8 mouse cellular contexts compared by ENCODE assay signal in the genomic region with DNA sequence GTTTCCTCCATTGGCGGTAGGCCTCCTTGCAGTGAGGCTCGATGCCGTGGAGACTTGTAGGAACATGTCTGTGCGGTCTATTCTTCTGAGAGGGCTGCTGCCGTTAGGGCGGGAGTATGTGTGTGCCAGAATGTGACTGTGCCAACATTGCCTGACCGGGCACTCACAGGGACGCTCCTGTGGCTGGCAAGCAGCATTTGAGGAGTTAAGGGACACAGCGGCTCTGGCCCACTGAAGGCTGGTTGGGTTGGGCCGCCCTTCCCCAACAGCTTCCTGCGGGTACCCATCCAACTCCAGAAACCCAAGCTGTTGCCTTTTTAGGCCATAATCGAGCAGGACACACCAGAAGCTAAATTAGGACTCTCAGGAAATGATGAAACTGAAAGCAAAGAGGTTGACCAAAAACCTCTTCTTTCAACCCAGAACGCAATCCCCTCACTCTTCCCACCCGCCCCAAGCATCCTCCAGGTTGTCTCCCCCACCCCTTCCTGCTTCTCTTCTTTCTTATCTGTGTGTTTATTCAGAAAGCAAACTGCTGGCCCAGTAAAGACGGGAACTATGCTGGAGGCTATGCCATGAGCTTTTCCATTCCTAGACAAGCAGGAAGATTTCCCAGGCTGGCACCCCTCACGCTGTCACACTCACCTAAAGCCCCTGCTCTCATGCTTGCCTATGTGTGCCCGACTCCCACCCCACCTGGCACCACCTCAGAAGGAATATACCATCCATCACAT. TPM values are rescaled to one million over a fixed set of nuclear protein-coding genes. Genes with fewer than 3 reads are reported as not detected.
DNase-seq lines count a peak whose midpoint lies in the region; ATAC-seq and TF ChIP-seq lines count a peak whose summit lies in the region.

No protein-coding gene starts in this region.

- H3K4me3 ChIP-seq in heart, postnatal 0 days (ENCODE audit: low read depth, low read length), result no peak overlapping the region
- no peak overlapping the region for H3K4me3 ChIP-seq in liver, embryonic 13.5 days (replicated peaks)
- no peak overlapping the region for H3K4me3 ChIP-seq in stomach, embryonic 16.5 days (replicated peaks; ENCODE audit: low read length)

- peak; percentile 31 for ATAC-seq in heart, postnatal 0 days (ENCODE audit: insufficient read depth, low read depth)
- no peak for ATAC-seq in liver, embryonic 13.5 days (ENCODE audit: low read depth)
- ATAC-seq in stomach, embryonic 16.5 days (ENCODE audit: insufficient read depth, low FRiP score), result peak; percentile 35; the same call in 1 of the 2 replicates

- H3K9me3 ChIP-seq in heart, postnatal 0 days (replicated peaks; ENCODE audit: control insufficient read depth, low read length), result no peaks in the 10 kb centered on the region
- no peaks in the 10 kb centered on the region for H3K9me3 ChIP-seq in liver, embryonic 13.5 days (replicated peaks)
- H3K9me3 ChIP-seq in stomach, embryonic 16.5 days (replicated peaks; ENCODE audit: control insufficient read depth, low read length), result no peaks in the 10 kb centered on the region

- peaks cover 23% of the 10 kb centered on the region for H3K36me3 ChIP-seq in heart, postnatal 0 days (replicated peaks; ENCODE audit: control insufficient read depth, insufficient read depth, low read length)
- H3K36me3 ChIP-seq in liver, embryonic 13.5 days, result peaks cover 31% of the 10 kb centered on the region
- H3K36me3 ChIP-seq in stomach, embryonic 16.5 days (ENCODE audit: control insufficient read depth, insufficient read depth, low read length), result peaks cover 8% of the 10 kb centered on the region; the same call in 1 of the 2 replicates

- H3K27ac ChIP-seq in heart, postnatal 0 days (ENCODE audit: low read depth), result peak overlapping the region; percentile 84
- peak overlapping the region; percentile 56; the same call in 1 of the 2 replicates for H3K27ac ChIP-seq in liver, embryonic 13.5 days
- H3K27ac ChIP-seq in stomach, embryonic 16.5 days (ENCODE audit: low read length), result peak overlapping the region; percentile 80

- DNase-seq in adrenal gland, adult 2 months, result peak; percentile 70
- DNase-seq in adrenal gland, postnatal 25 days, result no peak
- DNase-seq in 3134 (ENCODE audit: extremely low read depth, insufficient read length, low spot score), result peak; percentile 82
- peak; percentile 62 to 67 for DNase-seq in cerebellum, postnatal 36 days
- no peak for DNase-seq in heart, postnatal 0 days (ENCODE audit: low spot score)
- DNase-seq in liver, embryonic 13.5 days, result no peak
- no peak for DNase-seq in spleen, adult 18-20 months

- WGBS in heart, postnatal 0 days, result 22% methylated on average over 17 of the region's 17 CpGs
- 46% methylated on average over 17 of the region's 17 CpGs for WGBS in liver, embryonic 13.5 days (ENCODE audit: insufficient replicate concordance)
- WGBS in stomach, embryonic 16.5 days, result 40% methylated on average over 17 of the region's 17 CpGs

- no peaks in the 10 kb centered on the region for H3K27me3 ChIP-seq in heart, postnatal 0 days (ENCODE audit: control insufficient read depth, insufficient read depth, low read length)
- no peaks in the 10 kb centered on the region for H3K27me3 ChIP-seq in liver, embryonic 13.5 days
- no peaks in the 10 kb centered on the region for H3K27me3 ChIP-seq in stomach, embryonic 16.5 days (ENCODE audit: control insufficient read depth, insufficient read depth, low read length)

- peak overlapping the region; percentile 24 for H3K4me2 ChIP-seq in heart, postnatal 0 days (ENCODE audit: low read depth, low read length)
- H3K4me2 ChIP-seq in liver, embryonic 13.5 days, result 0 out of 2 replicates have a peak overlapping the region, but pooled peaks have one; percentile 13
- peak overlapping the region; percentile 16; the same call in 1 of the 2 replicates for H3K4me2 ChIP-seq in stomach, embryonic 16.5 days (ENCODE audit: low read depth, low read length)

- peak overlapping the region; percentile 28; the same call in 1 of the 2 replicates for H3K9ac ChIP-seq in heart, postnatal 0 days (replicated peaks; ENCODE audit: low read depth, low read length)
- H3K9ac ChIP-seq in liver, embryonic 13.5 days, result peak overlapping the region; percentile 18; the same call in 1 of the 2 replicates
- peak overlapping the region; percentile 67 for H3K9ac ChIP-seq in stomach, embryonic 16.5 days (ENCODE audit: low read length)

- H3K4me1 ChIP-seq in heart, postnatal 0 days (ENCODE audit: control insufficient read depth, insufficient read depth), result peaks cover 68% of the 10 kb centered on the region
- H3K4me1 ChIP-seq in liver, embryonic 13.5 days (replicated peaks), result peaks cover 79% of the 10 kb centered on the region
- peaks cover 74% of the 10 kb centered on the region for H3K4me1 ChIP-seq in stomach, embryonic 16.5 days (ENCODE audit: control insufficient read depth, insufficient read depth, low read length)

- TF ChIP-seq EP300 in heart, postnatal 0 days (IDR thresholded peaks at IDR 0.05; ENCODE audit: low read depth), result no peak

- TF ChIP-seq CTCF in heart, postnatal 0 days (IDR thresholded peaks at IDR 0.05; ENCODE audit: low read depth), result no peak

RNA-seq across cellular contexts. Expression of gene Myh9, which starts 25.9 kb away (rescaled TPM):
- total RNA-seq in adrenal gland, adult 2 months (2021), result 100 to 1,000 TPM; 280 to 306 TPM
- polyA plus RNA-seq in adrenal gland, adult 2 months (2012; rRNA removed), result 45.4 and 51.9 TPM in 2 replicates
- total RNA-seq in adrenal gland, postnatal 25 days (2021), result 325 and 352 TPM in 2 replicates
- 62.0 and 63.6 TPM in 2 replicates for total RNA-seq in heart, postnatal 0 days (2014; rRNA removed; ENCODE audit: low replicate concordance)
- 15.7 and 17.5 TPM in 2 replicates for polyA plus RNA-seq in heart, postnatal 0 days (2015; fragmentation: Nextera tagmentation; extraction: Ambion mirVana)
- 18.3 and 22.2 TPM in 2 replicates for polyA plus RNA-seq in liver, embryonic 13.5 days (2015; fragmentation: Nextera tagmentation; extraction: Ambion mirVana)
- 54.5 and 63.5 TPM in 2 replicates for polyA plus RNA-seq in stomach, embryonic 16.5 days (2015; fragmentation: Nextera tagmentation; extraction: Ambion mirVana)

RNA-seq across cellular contexts. Expression of gene Apol8, which starts 59.2 kb away (rescaled TPM):
- not detected for total RNA-seq in adrenal gland, adult 2 months (2021)
- polyA plus RNA-seq in adrenal gland, adult 2 months (2012; rRNA removed), result not detected in 2 replicates
- total RNA-seq in adrenal gland, postnatal 25 days (2021), result not detected in 2 replicates
- 0.46 TPM in 1 of 2 replicates, not detected in the other for total RNA-seq in heart, postnatal 0 days (2014; rRNA removed; ENCODE audit: low replicate concordance)
- polyA plus RNA-seq in heart, postnatal 0 days (2015; fragmentation: Nextera tagmentation; extraction: Ambion mirVana), result 0.04 TPM in 1 of 2 replicates, not detected in the other
- 29.8 and 34.9 TPM in 2 replicates for polyA plus RNA-seq in liver, embryonic 13.5 days (2015; fragmentation: Nextera tagmentation; extraction: Ambion mirVana)
- polyA plus RNA-seq in stomach, embryonic 16.5 days (2015; fragmentation: Nextera tagmentation; extraction: Ambion mirVana), result 1.2 TPM in 2 replicates

Comparison
In these comparisons a context has a peak if more than half of its experiments do, and no peak if none do; other contexts are left out.
1. DNase-seq: peak in adrenal gland, adult 2 months (single experiment), 3134 (single experiment) and cerebellum, postnatal 36 days (2 of 2); none in adrenal gland, postnatal 25 days (single experiment), heart, postnatal 0 days (single experiment), liver, embryonic 13.5 days (single experiment) and spleen, adult 18-20 months (0 of 2).
2. RNA of gene Apol8, which starts 59.2 kb away (polyA plus RNA-seq): 29.8 to 34.9 TPM in liver, embryonic 13.5 days; 1.2 TPM in stomach, embryonic 16.5 days, 0.04 TPM in heart, postnatal 0 days and not detected in adrenal gland, adult 2 months; every median in the first group is over 10 times any median in the second.
3. Peak in every context shown above with its lines, with median percentiles within 50 percentile points of each other: H3K27ac ChIP-seq, H3K4me2 ChIP-seq and H3K9ac ChIP-seq.